Mouse (Mus musculus) lung, postnatal 0 days (tissue): Measurements from ENCODE around the gene Dchs1.
A peak's percentile ranks its signal among the peaks of the same experiment; 100 is the strongest.

Experiments
- CTCF ChIP-seq: IDR thresholded peaks from 2 replicates; pipeline ENCODE4 v1.5.1; 2016; ENCODE audit warnings: antibody characterized with exemption, mild to moderate bottlenecking
- EP300 ChIP-seq: IDR thresholded peaks from 2 replicates; pipeline ENCODE4 v1.6.1; 2016; ENCODE audit warnings: antibody characterized with exemption, mild to moderate bottlenecking, control low read depth

DNA sequence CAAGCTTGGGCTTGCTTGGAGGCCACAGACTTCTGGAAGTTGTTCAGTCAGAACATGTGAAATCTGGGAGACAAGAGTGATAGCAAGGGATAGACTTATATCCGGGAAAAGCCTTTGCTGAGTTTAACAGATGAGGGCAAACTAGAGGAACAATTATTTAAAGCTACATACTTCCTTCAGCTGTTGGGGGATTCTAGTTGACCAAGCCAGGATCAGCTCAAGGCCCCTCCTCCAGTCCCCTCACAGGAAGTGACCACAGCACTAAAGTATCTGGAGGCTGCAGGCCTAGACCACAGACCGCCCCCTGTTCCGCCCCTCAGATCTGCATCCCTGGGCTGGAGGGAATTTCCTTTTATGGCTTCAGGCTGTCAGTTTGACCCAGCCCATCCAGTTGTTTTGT lies 48.5 kb downstream of the Dchs1 start:
- TF ChIP-seq CTCF (no peak; the same call in 1 of the 2 replicates), EP300 (peak; percentile 51)
